Mouse (Mus musculus) urinary bladder, postnatal 36 days (tissue): ENCODE data around the gene Chrna7.

Source experiments
- DNase-seq, 2 experiments: peaks; one replicate each; pipeline ENCODE4 v3.0.0; 2022; ENCODE audit warnings: low spot score in 2 of 2, mixed read lengths in 1 of 2

The Chrna7 gene

DNA sequence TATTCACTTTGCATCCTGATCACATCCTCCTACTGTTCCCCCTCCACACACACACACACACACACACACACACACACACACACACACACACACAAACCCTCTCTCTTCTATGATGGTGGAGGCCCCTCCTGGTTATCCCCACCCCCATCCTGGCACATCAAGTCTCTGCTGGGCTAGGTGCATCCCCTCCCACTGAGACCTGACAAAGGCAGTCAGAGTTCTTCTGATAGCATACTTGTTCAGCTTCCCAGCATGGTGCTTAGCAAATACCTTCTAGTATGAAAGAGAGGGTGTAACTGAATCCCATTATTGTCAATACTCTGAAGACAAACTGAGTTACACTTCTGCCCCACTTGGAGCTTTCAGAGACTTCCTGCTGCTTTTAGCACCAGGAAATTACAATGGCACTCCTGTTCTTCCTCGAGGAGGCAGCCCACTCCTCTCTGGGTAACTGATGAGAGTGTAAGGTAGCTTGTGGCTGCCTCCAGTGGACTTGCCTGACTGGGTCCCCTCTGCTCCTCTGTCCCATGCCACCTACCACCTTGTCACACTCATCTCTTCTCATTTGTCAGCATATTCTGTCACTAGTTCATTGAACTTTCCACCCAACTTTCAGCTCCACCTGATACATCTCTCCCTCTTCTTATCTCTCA lies 127.9 kb downstream of the Chrna7 start:
- no peak for DNase-seq

DNA sequence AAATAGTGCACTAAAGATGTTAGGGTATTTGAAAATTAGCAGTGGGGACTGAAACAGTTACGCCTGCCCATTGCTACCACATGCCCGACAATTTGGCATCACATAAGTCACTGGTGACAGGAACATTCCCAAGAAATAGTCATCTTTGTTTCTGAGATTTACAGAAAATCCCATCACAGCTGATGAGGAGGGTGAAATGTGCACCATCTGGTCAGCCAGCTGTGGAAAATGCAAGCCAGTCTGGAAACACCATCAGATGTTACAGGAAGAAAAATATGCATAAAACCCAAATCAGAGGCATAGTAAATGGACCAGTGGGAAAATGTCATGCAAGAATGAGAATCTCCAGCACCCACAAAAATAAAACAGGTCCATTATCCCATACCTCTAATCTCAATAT lies 151.4 kb downstream of the Chrna7 start:
- DNase-seq: no peak
